Mouse (Mus musculus) ES-E14 (cell line): Measurements from ENCODE around the gene Pgpep1l. TPM values are rescaled to one million over a fixed set of nuclear protein-coding genes. Genes with fewer than 3 reads are reported as not detected.

Experiments
- DNase-seq: peaks from one replicate; pipeline ENCODE4 v3.0.0-alpha.2; 2013; ENCODE audit warnings: low read depth, low spot score
- H3K27ac ChIP-seq: 2 replicates; pipeline ENCODE4 v1.5.1; 2012; ENCODE audit warnings: low read depth, mild to moderate bottlenecking, low read length, moderate library complexity, mixed read lengths; ENCODE audit not compliant: poor library complexity, insufficient read depth, severe bottlenecking
- H3K36me3 ChIP-seq: 2 replicates; pipeline ENCODE4 v1.6.1; 2012; ENCODE audit warnings: mild to moderate bottlenecking, low read length, moderate library complexity, mixed read lengths; ENCODE audit not compliant: control insufficient read depth, poor library complexity, insufficient read depth, severe bottlenecking
- H3K4me1 ChIP-seq, 2 experiments: fragments of 150-350 bp in 1 of 2; sonication (generic) in 1 of 2; 2 replicates each; pipeline ENCODE4 v1.6.1; 2012; ENCODE audit warnings: low read length in 2 of 2, mild to moderate bottlenecking in 1 of 2, mixed read lengths in 1 of 2; ENCODE audit not compliant: control insufficient read depth in 2 of 2, insufficient read depth in 2 of 2, poor library complexity in 1 of 2
- H3K4me3 ChIP-seq, 2 experiments: fragments of 150-350 bp in 1 of 2; sonication (generic) in 1 of 2; 2 replicates each; pipeline ENCODE4 v1.5.1; 2012; ENCODE audit warnings: low read length in 2 of 2, low read depth in 1 of 2, mild to moderate bottlenecking in 1 of 2, mixed read lengths in 1 of 2; ENCODE audit not compliant: insufficient read depth in 1 of 2, poor library complexity in 1 of 2, severe bottlenecking in 1 of 2
- H3K9ac ChIP-seq: 2 replicates; pipeline ENCODE4 v1.6.1; 2012; ENCODE audit warnings: low read depth, mild to moderate bottlenecking, low read length, mixed read lengths; ENCODE audit not compliant: poor library complexity, insufficient read depth, severe bottlenecking
- H3K9me3 ChIP-seq: fragments of 150-350 bp; sonication (generic); 2 replicates; pipeline ENCODE4 v1.6.1; 2012; ENCODE audit warnings: low read depth, mild to moderate bottlenecking, low read length; ENCODE audit not compliant: control insufficient read depth, insufficient read depth
- CHD2 ChIP-seq: IDR thresholded peaks from 2 replicates; pipeline ENCODE4 v1.6.1; 2014; ENCODE audit warnings: mild to moderate bottlenecking, low read depth, low read length, inconsistent platforms
- HCFC1 ChIP-seq: IDR thresholded peaks from 2 replicates; pipeline ENCODE4 v1.6.1; 2012; ENCODE audit warnings: low read length, inconsistent platforms, borderline replicate concordance; ENCODE audit not compliant: insufficient read depth
- MAFK ChIP-seq: IDR thresholded peaks from 2 replicates; pipeline ENCODE4 v1.6.1; 2014; ENCODE audit warnings: mild to moderate bottlenecking, low read depth, low read length, inconsistent platforms; ENCODE audit not compliant: insufficient read depth
- ZC3H11A ChIP-seq: IDR thresholded peaks from 2 replicates; pipeline ENCODE4 v1.6.1; 2012; ENCODE audit warnings: low read depth, mild to moderate bottlenecking, inconsistent platforms, low read length, borderline replicate concordance
- ZNF384 ChIP-seq: IDR thresholded peaks from 2 replicates; pipeline ENCODE4 v1.6.1; 2012; ENCODE audit warnings: low read depth, low read length, inconsistent platforms
- in situ Hi-C, 2 experiments: fragments of 600-800 bp; cut with MboI; formaldehyde crosslinking; loops; one replicate each; pipeline ENCODE4 v1.15.1; 2025; ENCODE audit warnings: low sequenced_read_pairs in 2 of 2, inconsistent platforms in 1 of 2; ENCODE audit not compliant: unreplicated experiment in 2 of 2
- total RNA-seq: library from RNA; depleted of rRNA; stranded (reverse); fragments of 300-350 nt; gene quantifications from 2 replicates; pipeline ENCODE4 v1.2.3, GENCODE M21; 2012

Pgpep1l gene
- total RNA-seq, 1 experiment, result 0.45 TPM

- no peak for DNase-seq
- H3K9me3 ChIP-seq, result no peaks in the 10 kb centered on the region
- no peak for TF ChIP-seq ZNF384
- TF ChIP-seq CHD2, result no peak
- TF ChIP-seq MAFK, result no peak
- no peak for TF ChIP-seq HCFC1
- TF ChIP-seq ZC3H11A, result no peak
- H3K36me3 ChIP-seq, result no peaks in the 10 kb centered on the region
- H3K9ac ChIP-seq, result no peak overlapping the region
- in situ Hi-C loops, result no loop called here
- H3K4me3 ChIP-seq, result no peak overlapping the region
- H3K4me1 ChIP-seq, result peaks cover 0 to 19% of the 10 kb centered on the region in 2 experiments; a peak in 2 of 4 replicates
- no peak overlapping the region for H3K27ac ChIP-seq
Measured at GRCm38 (mm10) chr7:68225427-68226054, 38.5 kb downstream of the Pgpep1l start.

GRCm38 (mm10) chr7:68224006-68224405, 40.0 kb downstream of the Pgpep1l start:
- H3K27ac ChIP-seq, result no peak overlapping the region
- in situ Hi-C loops, result no loop called here
- H3K4me1 ChIP-seq, result peaks cover 0 to 17% of the 10 kb centered on the region in 2 experiments; a peak in 2 of 4 replicates
- no peaks in the 10 kb centered on the region for H3K36me3 ChIP-seq
- H3K4me3 ChIP-seq, result no peak overlapping the region
- no peak overlapping the region for H3K9ac ChIP-seq
- TF ChIP-seq ZC3H11A (no peak), HCFC1 (no peak), ZNF384 (no peak), CHD2 (no peak), MAFK (no peak)
- no peaks in the 10 kb centered on the region for H3K9me3 ChIP-seq
- DNase-seq, result no peak

GRCm38 (mm10) chr7:68223356-68223808, 40.7 kb downstream of the Pgpep1l start:
- Histone ChIP-seq H3K4me3 (no peak overlapping the region), H3K36me3 (no peaks in the 10 kb centered on the region; the same call in 1 of the 2 replicates), H3K27ac (no peak overlapping the region), H3K9ac (no peak overlapping the region), H3K9me3 (no peaks in the 10 kb centered on the region), H3K4me1 (peaks cover 0 to 17% of the 10 kb centered on the region in 2 experiments; a peak in 2 of 4 replicates)
- TF ChIP-seq ZNF384 (no peak), HCFC1 (no peak), ZC3H11A (no peak), MAFK (no peak), CHD2 (no peak)
- in situ Hi-C loops, result no loop called here
- DNase-seq, result no peak

GRCm38 (mm10) chr7:68221677-68222230, 42.3 kb downstream of the Pgpep1l start:
- H3K36me3 ChIP-seq, result peaks cover 4% of the 10 kb centered on the region; the same call in 1 of the 2 replicates

More at GRCm38 (mm10) chr7:68221677-68222230, 42.3 kb downstream of the Pgpep1l start:
- no peak for DNase-seq
- in situ Hi-C loops, result no loop called here
- TF ChIP-seq CHD2 (no peak), ZNF384 (no peak), ZC3H11A (no peak), HCFC1 (no peak), MAFK (no peak)
- no peak overlapping the region for H3K9ac ChIP-seq
- peaks cover 0 to 10% of the 10 kb centered on the region in 2 experiments; a peak in 2 of 4 replicates for H3K4me1 ChIP-seq
- no peaks in the 10 kb centered on the region for H3K9me3 ChIP-seq
- no peak overlapping the region for H3K4me3 ChIP-seq
- H3K27ac ChIP-seq, result no peak overlapping the region
